Comparison of ENCODE assay signal across 7 mouse cellular contexts in genomic region chr17:8372286-8373046, GRCm38 (mm10). TPM values are rescaled to one million over a fixed set of nuclear protein-coding genes. Genes with fewer than 3 reads are reported as not detected.
DNase-seq lines count a peak whose midpoint lies in the region; ATAC-seq lines count a peak whose summit lies in the region.

No protein-coding gene starts in this region.

- peaks cover 67% of the 10 kb centered on the region for H3K4me1 ChIP-seq in embryonic facial prominence, embryonic 10.5 days
- peaks cover 81% of the 10 kb centered on the region for H3K4me1 ChIP-seq in limb, embryonic 10.5 days
- H3K4me1 ChIP-seq in midbrain, embryonic 13.5 days (replicated peaks), result peaks cover 63% of the 10 kb centered on the region

- peak overlapping the region; percentile 92 for H3K27ac ChIP-seq in embryonic facial prominence, embryonic 10.5 days (replicated peaks)
- H3K27ac ChIP-seq in limb, embryonic 10.5 days, result peak overlapping the region; percentile 90
- H3K27ac ChIP-seq in midbrain, embryonic 13.5 days, result peak overlapping the region; percentile 100

- no peaks in the 10 kb centered on the region for H3K36me3 ChIP-seq in embryonic facial prominence, embryonic 10.5 days (replicated peaks)
- no peaks in the 10 kb centered on the region for H3K36me3 ChIP-seq in limb, embryonic 10.5 days
- no peaks in the 10 kb centered on the region for H3K36me3 ChIP-seq in midbrain, embryonic 13.5 days

- H3K4me2 ChIP-seq in midbrain, embryonic 13.5 days (replicated peaks), result peak overlapping the region; percentile 66

- WGBS in embryonic facial prominence, embryonic 10.5 days, result 3% methylated on average over 18 of the region's 18 CpGs
- 4% methylated on average over 18 of the region's 18 CpGs for WGBS in limb, embryonic 10.5 days
- 1% methylated on average over 18 of the region's 18 CpGs for WGBS in midbrain, embryonic 13.5 days

- H3K9me3 ChIP-seq in embryonic facial prominence, embryonic 10.5 days, result no peaks in the 10 kb centered on the region
- H3K9me3 ChIP-seq in limb, embryonic 10.5 days (replicated peaks), result no peaks in the 10 kb centered on the region
- H3K9me3 ChIP-seq in midbrain, embryonic 13.5 days, result no peaks in the 10 kb centered on the region

- H3K27me3 ChIP-seq in embryonic facial prominence, embryonic 10.5 days (replicated peaks; ENCODE audit: low read depth, poor library complexity, severe bottlenecking), result no peaks in the 10 kb centered on the region
- 0 out of 2 replicates have a peak, but pooled peaks cover 13% of the 10 kb centered on the region for H3K27me3 ChIP-seq in limb, embryonic 10.5 days (ENCODE audit: low read depth, poor library complexity, severe bottlenecking)
- H3K27me3 ChIP-seq in midbrain, embryonic 13.5 days, result no peaks in the 10 kb centered on the region

- H3K4me3 ChIP-seq in embryonic facial prominence, embryonic 10.5 days, result peak overlapping the region; percentile 54
- H3K4me3 ChIP-seq in limb, embryonic 10.5 days, result peak overlapping the region; percentile 45
- peak overlapping the region; percentile 43 for H3K4me3 ChIP-seq in midbrain, embryonic 13.5 days (replicated peaks)

- peak overlapping the region; percentile 78 for H3K9ac ChIP-seq in midbrain, embryonic 13.5 days (replicated peaks)

- peak; percentile 34 for DNase-seq in adrenal gland, adult 8-10 months
- DNase-seq in embryonic facial prominence, embryonic 10.5 days (ENCODE audit: low spot score), result peak; percentile 86
- DNase-seq in kidney, adult 11 months, result peak; percentile 56
- DNase-seq in limb, embryonic 10.5 days (ENCODE audit: low spot score), result peak; percentile 88
- DNase-seq in spleen, adult 12 weeks (ENCODE audit: low spot score), result peak; percentile 42

- peak; percentile 49 for ATAC-seq in granulocyte monocyte progenitor cell, adult 5-6 weeks (replicated peaks; ENCODE audit: poor library complexity, severe bottlenecking)
- peak; percentile 15; the same call in 1 of the 2 replicates for ATAC-seq in midbrain, embryonic 13.5 days

RNA-seq across cellular contexts. Expression of gene T2, which starts 16.7 kb away (rescaled TPM):
- not detected for total RNA-seq in adrenal gland, adult 8-10 months (2022)
- 0.35 and 0.87 TPM in 2 replicates for polyA plus RNA-seq in embryonic facial prominence, embryonic 10.5 days (2016; fragmentation: Nextera tagmentation; extraction: Ambion mirVana)
- not detected in 2 replicates for total RNA-seq in granulocyte monocyte progenitor cell, adult 5-6 weeks (2014; fragmentation: Nextera tagmentation)
- not detected in 2 replicates for total RNA-seq in granulocyte monocyte progenitor cell, adult 5-6 weeks (2017)
- 0.75 and 1.1 TPM in 2 replicates for polyA plus RNA-seq in limb, embryonic 10.5 days (2016; fragmentation: Nextera tagmentation; extraction: Ambion mirVana)
- 0.46 and 0.66 TPM in 2 replicates for polyA plus RNA-seq in midbrain, embryonic 13.5 days (2015; fragmentation: Nextera tagmentation; extraction: Ambion mirVana)

RNA-seq across cellular contexts. Expression of gene Prr18, which starts 35.2 kb away (rescaled TPM):
- under 1 TPM; 0.13 to 0.55 (median 0.35) TPM for total RNA-seq in adrenal gland, adult 8-10 months (2022)
- polyA plus RNA-seq in embryonic facial prominence, embryonic 10.5 days (2016; fragmentation: Nextera tagmentation; extraction: Ambion mirVana), result 0.32 and 0.33 TPM in 2 replicates
- not detected in 2 replicates for total RNA-seq in granulocyte monocyte progenitor cell, adult 5-6 weeks (2014; fragmentation: Nextera tagmentation)
- not detected in 2 replicates for total RNA-seq in granulocyte monocyte progenitor cell, adult 5-6 weeks (2017)
- 0.29 and 0.31 TPM in 2 replicates for polyA plus RNA-seq in limb, embryonic 10.5 days (2016; fragmentation: Nextera tagmentation; extraction: Ambion mirVana)
- 7.9 and 9.1 TPM in 2 replicates for polyA plus RNA-seq in midbrain, embryonic 13.5 days (2015; fragmentation: Nextera tagmentation; extraction: Ambion mirVana)

Comparison
In these comparisons a context has a peak if more than half of its experiments do, and no peak if none do; other contexts are left out.
1. Peak in every context shown above with its lines: DNase-seq, ATAC-seq, H3K4me3 ChIP-seq and H3K27ac ChIP-seq.
2. DNase-seq: peak in every context shown above with its lines; median percentile 88 in limb, embryonic 10.5 days; 86 in embryonic facial prominence, embryonic 10.5 days; 56 in kidney, adult 11 months; 42 in spleen, adult 12 weeks; 34 in adrenal gland, adult 8-10 months.